In the genomic region with DNA sequence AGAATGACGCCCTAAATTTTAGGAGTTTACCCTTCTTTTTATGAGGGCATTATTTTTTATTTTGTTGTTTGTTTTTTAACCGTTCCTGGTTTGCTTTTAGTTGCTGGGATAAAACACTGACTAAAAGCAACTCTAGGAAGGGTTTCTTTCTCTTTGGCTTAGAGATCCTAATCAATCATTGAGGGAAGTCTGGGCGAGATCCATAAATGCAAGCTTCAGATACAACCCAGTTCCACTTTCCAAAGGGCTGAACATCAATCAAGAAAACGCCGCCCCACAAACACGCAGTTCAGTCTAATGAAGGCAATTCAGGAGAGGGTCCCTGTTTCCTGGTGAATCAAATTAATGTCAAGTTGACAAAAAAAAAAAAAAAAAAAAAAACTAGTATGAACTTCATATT, we compare ENCODE assay signal across 8 mouse cellular contexts. TPM values are rescaled to one million over a fixed set of nuclear protein-coding genes. Genes with fewer than 3 reads are reported as not detected.
DNase-seq lines count a peak whose midpoint lies in the region; ATAC-seq and TF ChIP-seq lines count a peak whose summit lies in the region.

No protein-coding gene starts in this region.

- peak overlapping the region; percentile 64 for H3K9ac ChIP-seq in kidney, embryonic 15.5 days
- peak overlapping the region; percentile 69 for H3K9ac ChIP-seq in hindbrain, postnatal 0 days (replicated peaks; ENCODE audit: low read length)
- H3K9ac ChIP-seq in midbrain, embryonic 16.5 days (ENCODE audit: low read depth, low read length): no peak overlapping the region

- no peak for ATAC-seq in kidney, embryonic 15.5 days (replicated peaks; ENCODE audit: low FRiP score)
- ATAC-seq in hindbrain, postnatal 0 days: no peak
- no peak for ATAC-seq in midbrain, embryonic 16.5 days

- DNase-seq in kidney, adult 8-10 months: no peak
- DNase-seq in embryo, embryonic 11 days: peak; percentile 10
- DNase-seq in hindbrain, postnatal 0 days (ENCODE audit: low spot score): no peak
- DNase-seq in urinary bladder, postnatal 14 days (ENCODE audit: low spot score): no peak
- no peak for DNase-seq in adrenal gland, postnatal 4 days (ENCODE audit: low spot score in 2 of 2)
- DNase-seq in MN1 (ENCODE audit: low spot score): no peak

- H3K27ac ChIP-seq in kidney, embryonic 15.5 days: peak overlapping the region; percentile 97; the same call in 1 of the 2 replicates
- H3K27ac ChIP-seq in hindbrain, postnatal 0 days: 0 out of 2 replicates have a peak overlapping the region, but pooled peaks have one; percentile 96
- H3K27ac ChIP-seq in midbrain, embryonic 16.5 days (ENCODE audit: low read length): no peak overlapping the region

- peak overlapping the region; percentile 75 for H3K4me3 ChIP-seq in kidney, embryonic 15.5 days (replicated peaks)
- peak overlapping the region; percentile 78 for H3K4me3 ChIP-seq in hindbrain, postnatal 0 days (ENCODE audit: low read length)
- peak overlapping the region; percentile 70 for H3K4me3 ChIP-seq in midbrain, embryonic 16.5 days (ENCODE audit: low read depth, low read length)

- peaks cover 8% of the 10 kb centered on the region for H3K4me1 ChIP-seq in kidney, embryonic 15.5 days
- no peaks in the 10 kb centered on the region for H3K4me1 ChIP-seq in hindbrain, postnatal 0 days (ENCODE audit: insufficient read depth, low read length)
- H3K4me1 ChIP-seq in midbrain, embryonic 16.5 days (ENCODE audit: control insufficient read depth, insufficient read depth, low read length): peaks cover 4% of the 10 kb centered on the region; the same call in 1 of the 2 replicates

- peaks cover 24% of the 10 kb centered on the region for H3K36me3 ChIP-seq in kidney, embryonic 15.5 days
- peaks cover 11% of the 10 kb centered on the region; the same call in 1 of the 2 replicates for H3K36me3 ChIP-seq in hindbrain, postnatal 0 days (ENCODE audit: insufficient read depth, low read length)
- peaks cover 6% of the 10 kb centered on the region for H3K36me3 ChIP-seq in midbrain, embryonic 16.5 days (ENCODE audit: control insufficient read depth, insufficient read depth, low read length)

- TF ChIP-seq CTCF in hindbrain, postnatal 0 days (IDR thresholded peaks at IDR 0.05; ENCODE audit: low read depth): no peak

- peak overlapping the region; percentile 72 for H3K4me2 ChIP-seq in kidney, embryonic 15.5 days
- H3K4me2 ChIP-seq in hindbrain, postnatal 0 days (ENCODE audit: low read depth, low read length): peak overlapping the region; percentile 75
- peak overlapping the region; percentile 58 for H3K4me2 ChIP-seq in midbrain, embryonic 16.5 days (ENCODE audit: low read length)

- WGBS in kidney, embryonic 15.5 days: 17% methylated on average over 6 of the region's 6 CpGs
- 20% methylated on average over 6 of the region's 6 CpGs for WGBS in hindbrain, postnatal 0 days
- 31% methylated on average over 6 of the region's 6 CpGs for WGBS in midbrain, embryonic 16.5 days

- no peaks in the 10 kb centered on the region for H3K27me3 ChIP-seq in kidney, embryonic 15.5 days
- H3K27me3 ChIP-seq in hindbrain, postnatal 0 days (ENCODE audit: insufficient read depth, low read length): no peaks in the 10 kb centered on the region
- H3K27me3 ChIP-seq in midbrain, embryonic 16.5 days (ENCODE audit: control insufficient read depth, insufficient read depth, low read depth, low read length): no peaks in the 10 kb centered on the region

- H3K9me3 ChIP-seq in kidney, embryonic 15.5 days (replicated peaks): no peaks in the 10 kb centered on the region
- H3K9me3 ChIP-seq in hindbrain, postnatal 0 days (ENCODE audit: low read length): no peaks in the 10 kb centered on the region
- no peaks in the 10 kb centered on the region for H3K9me3 ChIP-seq in midbrain, embryonic 16.5 days (replicated peaks; ENCODE audit: control insufficient read depth, low read length, poor library complexity, severe bottlenecking)

RNA-seq across cellular contexts. Expression of a gene that starts 0.7 kb away (rescaled TPM):
- polyA plus RNA-seq in kidney, embryonic 15.5 days (2015; fragmentation: Nextera tagmentation; extraction: Ambion mirVana): 13.0 and 13.1 TPM in 2 replicates
- total RNA-seq in hindbrain, postnatal 0 days (2014; rRNA removed): 8.7 and 10.4 TPM in 2 replicates
- polyA plus RNA-seq in hindbrain, postnatal 0 days (2015; fragmentation: Nextera tagmentation; extraction: Ambion mirVana): 18.1 and 19.3 TPM in 2 replicates
- polyA plus RNA-seq in midbrain, embryonic 16.5 days (2015; fragmentation: Nextera tagmentation; extraction: Ambion mirVana): 16.4 and 18.2 TPM in 2 replicates
- total RNA-seq in adrenal gland, postnatal 4 days (2021): 10 to 100 TPM; 17.0 to 20.4 TPM

RNA-seq across cellular contexts. Expression of a gene that starts 31.4 kb away (rescaled TPM):
- polyA plus RNA-seq in kidney, embryonic 15.5 days (2015; fragmentation: Nextera tagmentation; extraction: Ambion mirVana): 136 and 139 TPM in 2 replicates
- total RNA-seq in hindbrain, postnatal 0 days (2014; rRNA removed): 57.6 and 83.1 TPM in 2 replicates
- polyA plus RNA-seq in hindbrain, postnatal 0 days (2015; fragmentation: Nextera tagmentation; extraction: Ambion mirVana): 145 and 160 TPM in 2 replicates
- polyA plus RNA-seq in midbrain, embryonic 16.5 days (2015; fragmentation: Nextera tagmentation; extraction: Ambion mirVana): 195 and 215 TPM in 2 replicates
- 100 to 1,000 TPM; 160 to 175 TPM for total RNA-seq in adrenal gland, postnatal 4 days (2021)

RNA-seq across cellular contexts. Expression of a gene that starts 52.4 kb away (rescaled TPM):
- polyA plus RNA-seq in kidney, embryonic 15.5 days (2015; fragmentation: Nextera tagmentation; extraction: Ambion mirVana): 4.1 and 4.6 TPM in 2 replicates
- total RNA-seq in hindbrain, postnatal 0 days (2014; rRNA removed): 52.7 and 67.4 TPM in 2 replicates
- polyA plus RNA-seq in hindbrain, postnatal 0 days (2015; fragmentation: Nextera tagmentation; extraction: Ambion mirVana): 8.6 and 10.5 TPM in 2 replicates
- 18.5 and 19.1 TPM in 2 replicates for polyA plus RNA-seq in midbrain, embryonic 16.5 days (2015; fragmentation: Nextera tagmentation; extraction: Ambion mirVana)
- total RNA-seq in adrenal gland, postnatal 4 days (2021): 10 to 100 TPM; 12.6 to 13.5 TPM
